Mouse (Mus musculus): ENCODE measurements at regions not wholly inside any gene's neighbourhood (a gene's known extent, or its start where the extent isn't known, plus 50 kb on each side); places are given as distances from the start of the nearest gene placed in this dataset.

GRCm38 (mm10) chr10:98703642-98704293 lies 210.4 kb upstream of the Atp2b1 start:
- DNase-seq (ENCODE audit: low read depth, low spot score) = no peak

- no peak for DNase-seq (ENCODE audit: low read depth, low spot score)
Observed at GRCm38 (mm10) chr10:98704559-98704958, 209.6 kb upstream of the Atp2b1 start.

GRCm38 (mm10) chr10:98717856-98718255 lies 196.3 kb upstream of the Atp2b1 start:
- DNase-seq (ENCODE audit: low read depth, low spot score) = no peak

GRCm38 (mm10) chr10:98718706-98719105 lies 195.5 kb upstream of the Atp2b1 start:
- no peak for DNase-seq (ENCODE audit: low read depth, low spot score)

- no peak for DNase-seq (ENCODE audit: low read depth, low spot score)
Observed at GRCm38 (mm10) chr10:98720256-98721005, 193.8 kb upstream of the Atp2b1 start.

- DNase-seq (ENCODE audit: low read depth, low spot score) = no peak
Observed at GRCm38 (mm10) chr10:98725110-98725509, 189.1 kb upstream of the Atp2b1 start.

GRCm38 (mm10) chr10:98727130-98727529 lies 187.1 kb upstream of the Atp2b1 start:
- no peak for DNase-seq (ENCODE audit: low read depth, low spot score)

GRCm38 (mm10) chr10:98728396-98729030 lies 185.7 kb upstream of the Atp2b1 start:
- no peak for DNase-seq (ENCODE audit: low read depth, low spot score)

GRCm38 (mm10) chr10:98733950-98734585 lies 180.1 kb upstream of the Atp2b1 start:
- no peak for DNase-seq (ENCODE audit: low read depth, low spot score)

- DNase-seq (ENCODE audit: low read depth, low spot score) = no peak
Observed at GRCm38 (mm10) chr10:98740507-98741147, 173.6 kb upstream of the Atp2b1 start.

- DNase-seq (ENCODE audit: low read depth, low spot score) = no peak
Observed at GRCm38 (mm10) chr10:98741398-98741797, 172.8 kb upstream of the Atp2b1 start.

- DNase-seq (ENCODE audit: low read depth, low spot score) = no peak
Observed at GRCm38 (mm10) chr10:98742822-98743605, 171.2 kb upstream of the Atp2b1 start.

GRCm38 (mm10) chr10:98744246-98744645 lies 170.0 kb upstream of the Atp2b1 start:
- DNase-seq (ENCODE audit: low read depth, low spot score) = no peak

- DNase-seq (ENCODE audit: low read depth, low spot score) = no peak
Observed at GRCm38 (mm10) chr10:98744662-98745061, 169.5 kb upstream of the Atp2b1 start.

- DNase-seq (ENCODE audit: low read depth, low spot score) = no peak
Observed at GRCm38 (mm10) chr10:98745409-98745808, 168.8 kb upstream of the Atp2b1 start.

GRCm38 (mm10) chr10:98745861-98746260 lies 168.3 kb upstream of the Atp2b1 start:
- no peak for DNase-seq (ENCODE audit: low read depth, low spot score)

- DNase-seq (ENCODE audit: low read depth, low spot score) = no peak
Observed at GRCm38 (mm10) chr10:98748856-98749583, 165.2 kb upstream of the Atp2b1 start.

- DNase-seq (ENCODE audit: low read depth, low spot score) = no peak
Observed at GRCm38 (mm10) chr10:98749584-98749947, 164.6 kb upstream of the Atp2b1 start.

- no peak for DNase-seq (ENCODE audit: low read depth, low spot score)
Observed at GRCm38 (mm10) chr10:98751376-98752058, 162.7 kb upstream of the Atp2b1 start.

GRCm38 (mm10) chr10:98761080-98761479 lies 153.1 kb upstream of the Atp2b1 start:
- DNase-seq (ENCODE audit: low read depth, low spot score) = no peak

Data from retina, postnatal 7 days (tissue).